Mouse (Mus musculus) right cerebral cortex, postnatal 25 days (tissue): ENCODE data around the gene Adgrg3.

ENCODE experiments used
- DNase-seq: peaks from one replicate; pipeline ENCODE4 v3.0.0; 2022

Adgrg3 gene

DNA sequence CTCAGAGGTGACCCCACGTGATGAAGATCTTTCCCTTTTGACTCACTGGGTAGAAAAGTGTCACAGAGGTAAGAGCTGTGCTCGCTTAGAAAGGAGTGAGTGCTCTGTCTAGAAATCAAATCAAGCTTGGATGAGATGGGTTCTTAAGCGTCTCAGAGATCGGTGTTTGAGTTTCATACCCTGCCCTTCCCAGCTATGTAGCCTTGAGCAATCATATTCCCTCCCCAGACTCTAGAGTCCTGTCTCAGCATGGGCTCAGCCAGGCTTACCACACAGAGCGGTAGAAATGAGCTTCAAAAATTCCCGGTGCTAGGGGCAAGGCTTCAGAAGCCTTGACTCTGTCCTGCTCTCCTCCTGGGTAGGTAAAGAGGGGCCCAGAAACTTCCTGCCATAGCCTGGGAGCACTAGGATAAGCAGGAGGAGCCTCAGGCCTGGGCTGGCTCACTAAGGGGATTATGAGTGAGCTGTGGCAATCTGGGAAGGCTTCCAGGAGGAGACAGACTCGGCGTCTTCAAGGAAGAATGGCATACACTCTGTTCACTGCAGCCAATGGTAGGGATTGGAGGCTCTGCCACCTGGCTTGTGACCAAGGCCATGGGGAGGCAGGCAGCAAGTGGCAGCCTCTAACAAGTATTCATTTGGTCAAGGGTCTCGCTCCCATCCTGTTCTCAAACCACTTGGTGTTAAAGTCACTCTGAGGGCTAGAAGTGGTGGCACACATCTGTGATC is 24.3 kb upstream of the Adgrg3 start:
- DNase-seq = no peak

DNA sequence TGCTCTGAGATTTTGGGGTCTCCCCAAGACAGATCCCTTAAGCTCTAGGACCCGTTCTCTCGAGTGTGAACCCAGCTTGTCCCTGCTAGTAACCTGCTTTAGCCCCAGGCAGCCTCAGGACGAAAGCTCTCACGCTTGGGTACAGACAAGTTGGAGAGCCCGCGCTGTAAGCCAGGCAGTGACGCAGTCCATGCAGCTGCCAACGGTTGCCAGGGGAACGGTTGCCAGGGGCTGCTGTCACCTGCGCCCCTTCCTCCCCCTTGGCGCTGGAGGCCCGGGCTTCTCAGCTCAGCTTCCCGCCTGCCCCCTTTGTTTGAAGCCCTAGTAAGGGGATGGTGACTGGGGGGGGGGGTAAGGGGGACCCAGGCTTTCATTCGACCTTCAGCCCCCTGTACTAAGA is 23.5 kb upstream of the Adgrg3 start:
- DNase-seq = peak; percentile 81

DNA sequence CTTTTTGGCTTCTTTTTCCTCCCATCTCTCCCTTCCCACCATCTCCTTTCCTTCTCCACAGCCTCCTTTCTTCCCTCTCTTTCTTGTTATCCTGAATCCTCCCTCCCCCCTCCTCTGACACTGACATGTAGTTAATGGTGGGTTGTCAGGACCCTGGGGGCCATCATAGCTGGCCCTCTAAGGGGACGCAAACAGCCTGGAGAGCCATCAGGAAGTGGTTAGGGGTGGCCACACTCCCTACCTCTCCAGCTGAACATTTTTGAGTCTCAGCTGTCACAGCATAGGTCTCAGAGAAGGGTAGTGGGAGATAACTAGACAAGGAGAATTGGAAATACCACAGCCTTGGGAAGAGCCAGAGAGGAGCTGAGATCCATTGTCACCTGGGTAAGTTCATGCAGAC is 23.0 kb upstream of the Adgrg3 start:
- DNase-seq = no peak

DNA sequence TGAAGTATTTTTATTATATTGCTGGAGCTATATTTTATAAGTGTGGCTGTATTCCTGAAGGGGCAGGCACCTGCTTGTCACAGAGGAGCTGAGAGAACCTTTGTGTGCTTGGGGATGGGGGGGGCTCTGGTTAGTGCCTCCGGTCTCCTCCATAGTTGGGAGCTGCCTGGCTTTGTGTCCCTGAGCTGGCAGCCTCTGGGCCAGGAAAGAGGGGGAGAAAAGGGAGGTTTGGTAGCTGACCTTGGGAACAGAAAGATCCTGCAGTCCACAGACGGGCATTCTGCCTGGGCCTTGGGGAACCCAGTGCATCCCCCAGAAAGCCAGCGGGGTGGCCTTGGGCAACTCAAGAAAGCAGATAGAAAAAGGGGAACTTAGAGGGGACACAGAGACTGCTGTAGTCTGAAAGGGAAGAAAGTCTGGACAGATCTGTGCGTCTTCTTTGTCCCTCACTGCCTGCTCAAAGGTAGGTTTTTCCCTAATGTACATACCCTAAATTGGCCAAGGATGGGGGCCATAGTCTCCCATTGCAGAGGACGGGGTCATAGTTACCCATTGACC is 22.1 kb upstream of the Adgrg3 start:
- no peak for DNase-seq

DNA sequence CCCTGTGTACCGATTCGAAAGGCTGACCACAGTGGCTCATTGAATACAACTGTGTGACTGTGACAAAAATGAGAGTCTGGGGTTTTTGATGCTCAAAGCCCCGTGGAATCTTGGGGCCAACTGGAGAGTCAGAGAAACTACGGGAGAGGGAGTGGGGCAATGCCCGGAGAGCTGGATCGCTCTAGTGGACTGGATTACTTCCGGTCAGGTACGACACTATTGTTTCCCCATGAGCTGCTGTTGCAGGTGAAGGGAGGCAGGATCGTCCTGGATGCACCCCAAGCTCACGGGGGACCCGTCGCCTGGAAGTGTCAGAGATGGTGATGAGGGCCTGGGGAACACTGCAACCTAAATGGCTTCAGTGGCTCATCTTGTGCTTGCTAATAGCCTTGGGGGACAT is 21.5 kb upstream of the Adgrg3 start:
- no peak for DNase-seq

DNA sequence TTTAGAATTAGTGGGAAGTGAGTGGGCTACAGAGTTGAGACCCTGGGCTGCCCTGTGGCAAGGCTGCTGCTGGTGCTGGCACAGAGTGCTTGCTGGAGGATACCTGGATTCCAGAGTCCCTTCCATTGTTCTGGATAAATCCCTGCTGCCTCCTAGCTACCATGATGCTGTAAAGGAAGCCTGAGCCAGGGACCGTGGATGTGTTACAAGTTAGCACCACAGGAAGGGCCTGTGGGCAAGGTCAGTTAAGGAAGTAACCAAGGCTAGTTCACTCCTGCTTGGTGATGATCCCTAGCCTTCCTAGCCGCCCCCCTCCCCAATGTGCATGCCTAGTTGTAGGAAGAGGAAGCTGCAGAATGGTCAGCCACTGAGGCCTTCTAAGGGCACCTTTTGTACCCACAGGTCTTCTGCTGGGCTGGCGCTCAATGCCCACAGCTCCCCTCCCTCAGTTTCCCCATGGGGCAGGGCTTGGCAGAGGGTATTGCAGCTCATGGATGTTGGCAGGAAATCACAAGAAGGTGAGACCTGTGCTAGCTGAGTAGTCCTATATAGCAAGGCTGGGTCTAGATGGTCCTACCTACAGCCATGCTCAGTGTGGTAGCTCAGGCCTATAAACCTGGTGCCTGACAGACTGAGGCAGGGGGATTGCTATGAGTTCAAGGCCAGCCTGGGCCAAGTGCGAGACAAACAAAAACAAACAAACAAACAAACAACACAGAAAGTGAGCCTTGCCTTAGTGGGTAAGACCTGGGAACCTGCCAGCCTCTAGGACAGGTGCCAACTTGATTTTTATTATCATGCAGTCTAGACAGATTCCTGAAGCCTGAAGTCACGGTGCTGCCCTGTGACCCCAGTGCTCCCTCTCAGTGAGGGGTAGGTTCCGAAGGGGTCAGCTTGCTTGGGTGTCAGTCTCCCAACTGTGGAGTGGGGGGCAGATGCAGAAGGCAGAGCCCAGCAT is 20.3 kb upstream of the Adgrg3 start:
- DNase-seq = no peak

DNA sequence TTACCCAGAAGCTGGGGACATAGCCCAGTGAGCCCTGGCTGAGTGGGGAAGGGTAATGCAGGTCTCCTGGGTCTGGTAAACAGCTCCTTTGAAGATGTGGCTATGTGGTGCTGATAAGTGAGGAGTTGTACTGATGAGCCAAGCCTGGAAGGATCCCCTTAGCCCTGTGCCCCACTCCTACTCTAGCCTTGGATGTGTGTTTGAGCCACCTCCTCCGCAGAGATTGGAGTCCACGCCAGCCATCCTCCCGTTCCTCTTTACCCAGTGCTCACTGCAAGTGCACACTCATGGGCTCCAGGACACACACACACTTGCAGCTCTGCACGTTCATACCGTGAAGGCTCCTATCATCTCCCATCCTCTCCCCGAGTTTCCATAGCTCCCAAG is 19.6 kb upstream of the Adgrg3 start:
- DNase-seq = no peak

DNA sequence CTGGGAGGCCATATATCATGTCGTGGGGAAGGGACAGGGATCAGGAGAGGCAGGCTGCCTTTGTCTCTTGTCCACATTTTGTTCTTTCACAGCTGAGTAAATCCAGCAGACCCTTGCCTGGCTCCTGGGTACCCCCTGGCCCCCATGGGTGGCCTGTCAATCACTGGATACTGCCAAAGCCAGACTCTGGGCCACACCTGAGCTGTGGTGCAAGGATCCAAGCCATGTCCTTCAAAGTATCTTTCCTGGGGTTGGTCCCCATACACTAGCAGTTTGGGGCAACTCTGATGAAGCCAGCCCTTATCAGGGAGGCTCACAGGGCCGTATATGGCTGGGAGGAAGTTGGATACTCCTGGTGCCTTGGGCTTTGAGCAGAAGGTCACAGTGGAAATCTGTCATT is 19.1 kb upstream of the Adgrg3 start:
- no peak for DNase-seq

DNA sequence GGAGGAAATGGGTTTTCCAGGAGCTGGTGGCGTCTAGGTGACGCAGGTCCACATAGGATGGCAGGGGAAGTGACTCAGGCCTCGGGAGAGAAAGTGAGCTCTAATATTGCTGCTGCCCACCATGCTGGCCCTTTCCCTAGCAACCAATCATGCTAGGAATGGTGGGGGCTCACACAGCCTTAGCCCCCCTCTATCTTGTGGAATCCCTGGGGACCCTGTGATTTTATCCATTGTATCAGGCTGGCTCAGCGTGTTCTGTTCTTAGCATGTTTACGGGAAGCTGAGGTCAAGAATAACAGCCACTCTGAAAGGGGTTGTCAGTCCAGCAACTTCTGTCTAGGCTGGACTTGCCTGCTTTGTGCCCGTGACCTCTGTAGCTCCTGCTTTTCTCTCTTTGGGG is 18.5 kb upstream of the Adgrg3 start:
- DNase-seq = no peak

DNA sequence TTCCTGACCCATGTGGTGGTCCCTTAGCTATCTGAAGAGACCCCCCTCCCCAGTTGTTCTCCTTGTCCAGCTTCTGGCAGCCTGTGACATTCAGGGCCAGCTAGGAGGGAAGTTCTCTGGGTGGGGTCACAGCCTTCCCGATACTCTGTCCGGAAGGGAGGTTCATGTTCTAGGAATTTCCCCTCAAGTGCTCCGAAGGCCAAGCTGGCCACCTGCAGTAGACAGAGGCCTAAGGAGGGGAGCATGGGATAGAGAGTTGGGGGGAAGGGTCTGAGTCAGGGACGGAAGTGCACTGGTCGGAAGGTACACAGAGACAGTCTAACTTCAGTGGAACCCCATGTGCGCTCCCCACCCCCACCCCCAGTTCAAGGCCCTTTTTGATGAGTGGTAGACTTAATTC is 17.5 kb upstream of the Adgrg3 start:
- DNase-seq = no peak

DNA sequence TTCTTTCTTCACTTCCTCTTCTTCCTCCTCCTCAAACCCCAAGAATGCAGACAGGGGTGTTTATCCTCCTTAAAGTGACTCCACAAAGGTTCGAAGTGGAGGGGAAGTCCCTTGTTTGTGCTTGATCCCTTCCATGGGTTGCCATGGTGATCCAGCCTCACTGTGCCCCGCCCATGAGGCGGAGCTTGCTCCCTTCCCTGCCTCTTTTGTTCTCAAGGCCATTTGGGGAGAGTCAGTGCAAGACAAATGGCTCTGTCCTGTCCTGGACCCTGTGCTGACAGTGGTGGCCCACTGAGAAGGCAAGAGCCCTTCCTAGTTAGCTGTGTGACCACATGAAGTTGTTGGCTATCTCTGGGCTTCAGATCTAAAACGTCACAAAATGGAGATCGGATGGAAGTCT is 16.8 kb upstream of the Adgrg3 start:
- no peak for DNase-seq

DNA sequence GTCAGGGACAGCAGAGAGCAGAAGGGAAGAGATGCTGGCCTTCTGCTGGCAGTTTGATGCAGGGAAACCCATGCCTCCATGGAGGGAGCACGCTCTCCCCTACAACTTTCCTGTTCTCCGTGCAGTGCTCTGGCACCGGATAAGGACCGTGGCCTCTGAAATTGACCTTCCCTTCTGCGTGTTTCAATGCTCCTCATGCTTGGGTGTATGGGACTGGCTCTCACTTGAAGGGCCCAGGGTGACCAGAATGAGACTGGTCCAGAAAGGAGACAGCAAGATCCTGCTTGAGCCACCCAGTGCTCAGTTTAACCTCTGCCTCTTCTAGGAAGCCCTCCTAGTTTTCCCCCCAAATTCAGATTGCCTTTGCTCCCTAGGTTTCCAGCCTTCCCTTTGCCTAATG is 16.3 kb upstream of the Adgrg3 start:
- no peak for DNase-seq

DNA sequence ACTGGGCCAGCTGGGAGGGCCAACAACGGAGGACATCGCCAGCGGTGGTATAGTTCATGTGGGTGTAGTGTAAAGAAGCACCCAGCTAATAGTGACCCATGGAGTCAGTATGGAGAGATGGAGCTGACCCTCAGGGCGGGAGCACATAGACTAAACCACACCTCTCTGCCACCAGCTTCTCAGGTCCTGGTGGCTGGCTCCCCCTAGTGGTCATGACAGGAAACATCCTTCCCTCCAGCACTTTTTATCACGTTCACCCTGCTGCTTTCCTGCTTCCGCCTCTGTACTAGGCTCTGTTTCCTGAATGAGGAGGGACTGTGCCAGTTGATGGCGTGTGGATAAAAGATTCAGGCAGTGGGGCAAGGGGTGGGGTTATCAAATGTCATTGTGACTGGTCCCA is 15.8 kb upstream of the Adgrg3 start:
- DNase-seq = peak; percentile 71

DNA sequence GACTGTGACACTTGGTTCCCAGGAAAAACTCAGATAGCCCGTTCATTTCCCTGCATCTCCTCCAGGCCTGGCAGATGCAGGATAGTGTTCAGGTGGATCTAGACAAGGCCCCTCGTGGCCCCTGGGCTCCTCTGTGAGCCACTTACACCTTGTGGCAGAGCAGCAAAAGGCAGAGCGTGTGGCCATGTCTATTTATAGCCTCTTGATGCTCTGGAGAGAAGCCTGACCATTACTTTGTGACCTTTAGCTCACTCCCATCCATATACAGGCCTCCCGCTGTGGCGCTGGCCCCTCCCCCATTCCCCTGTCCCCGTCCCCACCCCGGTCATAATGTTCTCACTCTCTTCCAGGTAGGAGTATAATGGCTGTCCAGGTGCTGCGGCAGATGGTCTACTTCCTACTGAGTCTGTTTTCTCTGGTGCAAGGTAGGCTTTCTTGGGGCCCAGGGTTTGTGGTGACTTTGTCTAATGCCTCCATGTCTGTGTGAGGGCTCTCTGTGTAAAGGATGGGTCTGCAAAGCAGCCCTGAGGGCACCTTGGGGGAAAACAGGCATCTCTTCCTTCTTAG is 15.3 kb upstream of the Adgrg3 start:
- DNase-seq = no peak

DNA sequence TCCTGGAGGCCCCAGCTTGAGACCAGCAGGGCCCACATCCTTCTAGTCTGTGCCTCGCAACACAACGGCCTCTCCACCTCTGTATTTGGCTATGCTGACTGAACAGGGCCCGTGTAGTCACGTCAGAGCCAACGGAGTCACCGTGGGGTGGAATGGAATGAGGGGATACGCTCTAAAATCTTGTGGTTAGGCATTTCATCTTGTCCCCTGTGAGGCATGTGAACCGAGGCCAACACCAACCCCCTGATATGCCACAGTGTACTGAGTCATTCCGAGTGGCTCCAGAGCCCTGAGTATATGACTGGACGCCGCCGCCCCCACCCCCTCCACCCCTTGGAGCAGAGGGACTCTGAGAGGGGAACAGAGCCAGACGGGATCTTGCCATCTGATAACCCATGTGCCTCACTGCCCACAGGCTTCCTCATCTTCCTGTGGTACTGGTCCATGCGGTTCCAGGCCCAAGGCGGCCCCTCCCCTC is 5.0 kb upstream of the Adgrg3 start:
- DNase-seq = no peak

DNA sequence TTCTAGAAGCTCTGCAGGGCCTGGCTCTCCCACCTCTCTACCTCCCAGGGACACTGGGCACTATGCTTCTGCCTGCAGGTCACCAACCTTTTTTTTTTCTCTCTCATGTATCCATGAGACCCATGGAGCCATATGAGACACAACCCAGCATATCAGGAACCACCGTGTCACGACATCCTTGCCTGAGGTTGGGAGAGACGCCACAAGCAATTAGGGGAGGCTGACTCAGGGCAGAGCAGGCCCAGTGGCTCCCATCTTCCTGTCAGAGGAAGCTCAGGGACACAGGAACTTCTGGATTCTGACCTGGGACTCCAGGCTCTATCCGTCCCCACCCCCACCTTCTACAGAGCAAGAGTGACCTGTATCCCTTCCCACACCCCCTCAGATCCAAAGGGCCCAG is 1.6 kb upstream of the Adgrg3 start:
- no peak for DNase-seq

DNA sequence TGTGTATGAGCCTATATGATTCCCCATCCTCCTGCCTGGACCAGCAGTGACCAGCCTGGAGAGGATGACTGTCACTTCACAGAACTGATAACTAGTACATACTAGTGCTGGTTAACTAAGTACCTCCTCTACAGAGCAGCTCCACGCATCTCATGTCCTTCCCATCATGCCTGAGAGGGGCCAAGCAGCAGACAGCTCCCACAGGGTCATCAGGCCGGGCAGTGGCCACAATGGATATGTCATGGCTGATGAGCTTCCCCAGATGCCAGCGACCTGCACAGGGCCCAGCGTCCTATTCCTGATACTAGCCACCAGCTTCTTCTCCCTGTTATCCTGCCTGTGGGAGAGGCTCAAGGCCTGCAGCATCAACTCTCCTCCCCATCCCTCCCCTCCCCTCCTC is 808 bp upstream of the Adgrg3 start:
- no peak for DNase-seq

DNA sequence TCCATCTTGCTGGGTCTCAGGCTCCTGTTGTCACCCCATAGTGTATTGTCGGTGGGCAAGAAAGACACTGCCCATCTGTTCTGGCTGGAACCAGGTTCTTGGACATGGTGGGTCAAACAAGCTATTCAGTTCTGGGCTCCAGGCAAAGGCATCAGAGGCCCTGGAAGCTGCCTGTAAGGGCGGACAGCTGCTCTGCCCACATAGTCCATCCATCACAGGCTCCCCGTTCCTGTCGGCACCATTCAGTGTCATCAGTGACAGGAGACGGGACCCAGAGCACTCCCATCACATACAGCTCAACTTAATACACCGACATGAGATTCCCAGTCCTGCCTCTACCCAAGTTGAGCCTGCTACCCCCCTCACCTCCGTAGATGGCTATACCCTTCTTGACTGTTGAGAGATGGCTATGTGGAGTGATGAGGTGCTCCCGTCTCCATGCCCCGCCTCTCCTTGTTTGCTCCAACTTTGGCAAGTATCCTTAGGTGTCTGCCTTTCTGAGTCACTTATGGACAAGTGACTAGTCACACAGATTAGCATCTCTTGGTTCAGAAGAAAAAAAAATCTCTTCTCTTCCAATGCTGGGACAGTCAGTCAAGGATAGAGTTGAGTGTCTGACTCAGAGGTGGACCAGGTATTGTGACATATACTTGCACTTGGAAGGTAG is 610 bp downstream of the Adgrg3 start:
- DNase-seq = no peak

DNA sequence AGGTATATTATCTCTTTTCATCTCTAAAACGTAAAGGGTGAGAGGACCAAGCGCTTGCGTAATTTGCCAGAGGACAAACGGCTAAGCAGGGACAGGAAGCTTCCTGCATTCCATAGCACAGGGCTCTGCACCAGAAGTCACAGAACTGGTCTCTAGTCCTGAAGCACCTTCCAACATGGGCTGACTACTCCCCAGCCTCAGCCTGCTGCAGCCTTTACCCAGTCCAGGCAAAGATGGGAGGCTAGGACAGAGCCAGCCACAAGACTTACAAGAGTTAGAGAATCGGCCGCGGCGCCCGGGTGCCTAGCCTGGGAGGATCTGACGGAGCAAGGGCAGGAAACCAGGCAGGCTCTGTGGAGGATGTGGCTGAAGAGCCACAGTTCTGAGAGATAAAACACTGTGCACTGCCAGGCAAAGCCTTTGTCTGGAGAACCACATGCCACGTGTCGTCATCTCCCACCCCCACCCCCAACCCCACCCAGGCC is 2.8 kb downstream of the Adgrg3 start:
- DNase-seq = no peak

DNA sequence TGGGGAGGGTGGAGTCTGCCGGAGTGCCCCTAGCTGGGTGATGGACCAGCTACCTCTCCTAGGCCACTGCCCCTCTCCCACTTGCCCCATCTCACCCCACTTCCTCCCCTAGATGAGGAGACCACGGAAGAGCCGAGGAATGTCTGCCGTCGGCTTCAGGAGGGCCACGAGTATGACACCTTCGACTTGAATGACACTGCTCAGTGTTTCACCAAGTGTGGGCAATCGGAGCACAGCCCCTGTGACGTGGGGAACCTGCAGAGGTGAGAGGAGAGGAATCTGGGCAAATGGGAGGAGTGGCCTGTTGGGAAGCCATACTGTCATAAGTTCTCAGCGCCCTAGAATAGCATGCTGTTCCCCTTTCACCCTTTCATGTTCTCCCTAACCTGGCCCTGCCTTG is 3.3 kb downstream of the Adgrg3 start:
- DNase-seq = no peak

DNA sequence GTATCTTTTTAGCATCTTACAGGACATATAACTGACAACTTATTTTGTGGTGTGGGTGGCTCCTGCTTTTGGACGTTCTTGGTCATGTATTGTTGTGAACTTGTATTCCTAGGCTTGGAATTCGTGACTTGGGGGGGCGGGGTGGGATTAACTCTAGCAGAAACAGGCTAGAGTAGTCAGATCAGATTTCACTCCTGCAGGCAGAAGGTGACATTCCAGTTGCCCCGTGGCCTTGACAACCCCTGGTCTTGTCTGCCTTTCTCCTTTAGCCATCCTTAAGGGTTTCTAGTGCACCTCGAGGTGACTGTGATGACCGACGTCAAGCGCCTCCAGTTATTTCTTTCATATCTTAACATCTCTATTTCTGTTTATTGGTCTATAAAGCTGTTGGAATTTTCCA is 5.7 kb downstream of the Adgrg3 start:
- DNase-seq = no peak

DNA sequence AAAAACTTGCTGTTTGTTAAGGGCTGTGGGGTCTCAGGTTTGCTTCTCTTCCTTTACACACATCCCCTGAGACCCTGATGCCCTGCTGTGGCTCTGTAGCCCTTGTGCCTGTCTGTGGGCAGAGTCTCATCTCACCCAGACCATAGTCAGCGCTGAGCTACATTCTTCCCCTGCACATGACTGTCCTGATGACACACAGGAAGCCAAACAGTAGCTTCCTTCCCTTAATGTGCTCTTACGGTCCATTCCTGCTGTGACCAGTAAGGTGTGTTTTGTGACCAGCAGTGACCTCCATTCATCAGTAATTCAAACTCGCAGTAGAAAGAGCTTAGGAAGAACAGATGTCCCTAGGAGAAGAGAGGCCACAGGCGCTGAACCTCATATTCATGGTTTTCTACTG is 6.9 kb downstream of the Adgrg3 start:
- no peak for DNase-seq

DNA sequence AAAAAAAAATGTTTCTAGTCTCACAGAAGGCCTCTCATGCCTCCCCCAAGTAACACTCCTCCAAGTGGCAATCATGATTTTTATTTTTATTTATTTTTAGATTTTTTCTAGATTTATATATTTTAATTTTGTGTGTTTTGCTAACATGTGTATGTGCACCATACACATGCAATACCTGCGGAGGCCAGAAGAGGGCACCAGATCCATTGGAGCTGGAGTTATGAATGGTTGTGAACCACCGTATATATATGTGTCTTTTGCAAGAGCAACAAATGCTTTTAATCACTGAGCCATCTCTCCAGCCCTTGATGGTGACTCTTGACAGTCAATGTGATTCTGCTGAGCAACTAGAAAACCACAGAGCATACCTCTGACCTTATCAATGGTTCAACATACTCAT is 7.9 kb downstream of the Adgrg3 start:
- DNase-seq = no peak
